Mouse (Mus musculus) liver, adult 2 months (tissue): ENCODE measurements around the gene Manba. TPM values are rescaled to one million over a fixed set of nuclear protein-coding genes. Genes with fewer than 3 reads are reported as not detected.

Experiments used
- DNase-seq: peaks from one replicate; pipeline ENCODE4 v3.0.0-alpha.2; 2011; ENCODE audit warnings: low read depth, low spot score; ENCODE audit errors: extremely low read depth
- H3K27ac ChIP-seq: fragments of 200-500 bp; replicated peaks from 2 replicates; pipeline ENCODE4 v1.5.1; 2012; ENCODE audit warnings: low read depth, mild to moderate bottlenecking, control low read depth, inconsistent platforms, low read length; ENCODE audit not compliant: insufficient read depth
- H3K27me3 ChIP-seq: fragments of 200-500 bp; 2 replicates; pipeline ENCODE4 v1.6.1; 2012; ENCODE audit warnings: mild to moderate bottlenecking, moderate library complexity, low read length, inconsistent platforms; ENCODE audit not compliant: control insufficient read depth, insufficient read depth
- H3K36me3 ChIP-seq: fragments of 200-500 bp; 2 replicates; pipeline ENCODE4 v1.6.1; 2012; ENCODE audit warnings: low read length, inconsistent platforms; ENCODE audit not compliant: control insufficient read depth, insufficient read depth
- H3K4me1 ChIP-seq: fragments of 200-500 bp; 2 replicates; pipeline ENCODE4 v1.6.1; 2011; ENCODE audit warnings: low read length; ENCODE audit not compliant: control insufficient read depth, insufficient read depth
- H3K4me3 ChIP-seq: fragments of 200-500 bp; 2 replicates; pipeline ENCODE4 v1.5.1; 2011; ENCODE audit warnings: low read depth, mild to moderate bottlenecking, control low read depth, low read length, moderate library complexity; ENCODE audit not compliant: insufficient read depth
- H3K79me2 ChIP-seq: fragments of 200-500 bp; 2 replicates; pipeline ENCODE4 v1.6.1; 2012; ENCODE audit warnings: inconsistent platforms, mild to moderate bottlenecking, low read length, moderate library complexity; ENCODE audit not compliant: control insufficient read depth, insufficient read depth
- H3K9ac ChIP-seq: fragments of 200-500 bp; 2 replicates; pipeline ENCODE4 v1.6.1; 2012; ENCODE audit warnings: low read depth, mild to moderate bottlenecking, control low read depth, inconsistent platforms, low read length
- CTCF ChIP-seq: fragments of 200-500 bp; IDR thresholded peaks from 2 replicates; pipeline ENCODE4 v1.5.1; 2011; ENCODE audit warnings: low read depth, low read length, control low read depth
- POLR2A ChIP-seq: fragments of 200-500 bp; IDR thresholded peaks from 2 replicates; pipeline ENCODE4 v1.6.1; 2011; ENCODE audit warnings: low read length, control low read depth; ENCODE audit not compliant: insufficient read depth; ENCODE audit errors: extremely low read depth
- WGBS: fragments of 180-500 bp; shearing (Covaris S2); methylation state at CpG from one replicate; pipeline ENCODE4 v1.1.7; 2018; 5-methylcytosine and 5-hydroxymethylcytosine counted together
- polyA plus RNA-seq: library from polyadenylated mRNA; depleted of rRNA; stranded (reverse); fragments of >200 nt; gene quantifications from 2 replicates; pipeline ENCODE4 v1.2.3, GENCODE M21; 2012
- total RNA-seq: library from RNA; depleted of rRNA; stranded (reverse); fragments of >200 nt; gene quantifications from 2 replicates; pipeline ENCODE4 v1.2.3, GENCODE M21; 2014

Manba gene
- total and polyA plus RNA-seq, 2 experiments, result 3.8 to 14.7 TPM

GRCm38 (mm10) chr3:135581606-135582117 lies 96.3 kb downstream of the Manba start:
- no peaks in the 10 kb centered on the region for H3K4me1 ChIP-seq
- peak; percentile 40 for TF ChIP-seq CTCF
- TF ChIP-seq POLR2A, result no peak
- WGBS, result 56% methylated on average over 10 of the region's 10 CpGs
- DNase-seq, result no peak
- no peaks in the 10 kb centered on the region for H3K79me2 ChIP-seq
- H3K27me3 ChIP-seq, result no peaks in the 10 kb centered on the region
- H3K9ac ChIP-seq, result no peak overlapping the region
- no peak overlapping the region for H3K4me3 ChIP-seq
- peaks cover 10% of the 10 kb centered on the region for H3K36me3 ChIP-seq
- H3K27ac ChIP-seq, result no peak overlapping the region

GRCm38 (mm10) chr3:135582246-135582645 lies 96.8 kb downstream of the Manba start:
- Histone ChIP-seq H3K4me3 (no peak overlapping the region), H3K27ac (no peak overlapping the region), H3K9ac (no peak overlapping the region), H3K36me3 (peaks cover 11% of the 10 kb centered on the region), H3K27me3 (no peaks in the 10 kb centered on the region), H3K79me2 (no peaks in the 10 kb centered on the region), H3K4me1 (no peaks in the 10 kb centered on the region; the same call in 1 of the 2 replicates)
- 41% methylated on average over 7 of the region's 7 CpGs for WGBS
- no peak for TF ChIP-seq POLR2A
- no peak for TF ChIP-seq CTCF
- peak; percentile 43 for DNase-seq

DNA sequence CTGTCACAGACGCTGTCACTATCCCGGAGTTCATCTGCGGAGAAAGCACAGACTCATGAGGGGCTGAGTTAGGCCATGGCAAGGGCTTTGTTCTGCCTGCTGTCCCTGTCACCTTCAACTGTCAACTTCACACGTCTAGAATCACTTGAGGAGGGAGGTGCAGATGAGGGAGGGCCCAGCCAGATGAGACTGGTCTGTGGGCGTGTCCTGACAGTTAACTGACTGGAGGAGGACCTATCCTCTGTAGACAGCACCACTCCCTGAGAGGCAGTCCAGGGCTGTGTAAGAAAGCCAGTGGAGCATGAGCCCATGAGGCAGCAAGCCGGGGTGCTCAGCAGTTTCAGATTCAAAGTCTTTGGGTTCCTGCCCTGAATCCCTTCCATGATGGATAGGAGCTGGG lies 100.1 kb downstream of the Manba start:
- no peaks in the 10 kb centered on the region for H3K27me3 ChIP-seq
- no peaks in the 10 kb centered on the region; the same call in 1 of the 2 replicates for H3K4me1 ChIP-seq
- 82% methylated on average over 6 of the region's 6 CpGs for WGBS
- H3K36me3 ChIP-seq, result peaks cover 29% of the 10 kb centered on the region
- no peak overlapping the region for H3K27ac ChIP-seq
- no peak for DNase-seq
- TF ChIP-seq POLR2A (no peak), CTCF (no peak)
- no peaks in the 10 kb centered on the region for H3K79me2 ChIP-seq
- no peak overlapping the region for H3K9ac ChIP-seq
- H3K4me3 ChIP-seq, result no peak overlapping the region

DNA sequence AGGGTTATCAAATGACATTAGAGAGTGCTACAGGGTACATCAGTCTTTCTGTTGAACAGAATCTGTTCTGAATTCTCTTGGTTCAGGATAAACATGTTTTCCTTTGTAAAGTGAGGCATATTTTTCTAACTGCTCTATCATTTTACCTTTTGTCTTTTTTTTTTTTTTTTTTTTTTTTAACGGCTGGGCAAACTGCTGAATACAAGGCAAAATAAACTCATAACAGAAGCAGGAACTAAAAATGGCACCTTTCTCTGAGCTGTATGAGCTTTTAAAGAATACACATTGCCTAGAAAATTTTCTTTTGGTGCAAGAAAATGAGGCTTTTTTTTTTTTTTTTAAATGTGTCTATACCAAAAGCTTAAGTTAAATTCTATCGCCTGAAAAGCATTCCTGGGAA lies 100.6 kb downstream of the Manba start:
- Histone ChIP-seq H3K9ac (no peak overlapping the region), H3K27me3 (no peaks in the 10 kb centered on the region), H3K36me3 (peaks cover 34% of the 10 kb centered on the region), H3K27ac (no peak overlapping the region), H3K4me1 (no peaks in the 10 kb centered on the region; the same call in 1 of the 2 replicates), H3K79me2 (no peaks in the 10 kb centered on the region), H3K4me3 (no peak overlapping the region)
- TF ChIP-seq CTCF (no peak), POLR2A (no peak)
- no peak for DNase-seq
- WGBS, result 59% methylated on average over 2 of the region's 2 CpGs

- Histone ChIP-seq H3K79me2 (no peaks in the 10 kb centered on the region), H3K9ac (no peak overlapping the region), H3K27ac (no peak overlapping the region), H3K27me3 (no peaks in the 10 kb centered on the region), H3K36me3 (peaks cover 38% of the 10 kb centered on the region), H3K4me3 (no peak overlapping the region), H3K4me1 (no peaks in the 10 kb centered on the region; the same call in 1 of the 2 replicates)
- 39% methylated on average over 4 of the region's 4 CpGs for WGBS
- no peak for TF ChIP-seq CTCF
- TF ChIP-seq POLR2A, result no peak
- peak; percentile 65 for DNase-seq
Measured at GRCm38 (mm10) chr3:135586471-135586880, 101.1 kb downstream of the Manba start.

DNA sequence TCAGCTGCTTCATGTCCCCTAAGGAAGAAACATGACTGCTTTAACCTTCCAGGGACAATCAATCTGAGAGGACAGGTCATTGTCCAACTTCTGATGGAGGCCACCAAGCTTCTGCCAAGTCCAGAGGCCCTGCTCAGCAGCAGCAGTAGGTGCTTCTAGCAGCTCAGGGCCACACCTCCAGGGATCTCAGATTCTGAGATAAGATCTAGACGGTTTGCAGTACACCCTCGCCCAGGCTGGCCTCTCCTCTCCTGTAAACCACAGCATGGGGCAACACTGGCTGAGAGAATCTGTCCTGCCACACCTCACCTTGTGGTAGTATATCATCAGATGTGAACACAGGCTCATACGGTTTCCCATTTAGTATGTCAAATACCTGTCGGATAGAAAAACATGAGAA lies 105.1 kb downstream of the Manba start:
- no peaks in the 10 kb centered on the region; the same call in none of the 2 replicates for H3K4me1 ChIP-seq
- WGBS, result 76% methylated on average over 4 of the region's 4 CpGs
- no peak for DNase-seq
- no peak overlapping the region for H3K9ac ChIP-seq
- H3K27me3 ChIP-seq, result no peaks in the 10 kb centered on the region
- no peaks in the 10 kb centered on the region for H3K79me2 ChIP-seq
- no peak for TF ChIP-seq CTCF
- TF ChIP-seq POLR2A, result no peak
- H3K4me3 ChIP-seq, result no peak overlapping the region
- H3K36me3 ChIP-seq, result peaks cover 58% of the 10 kb centered on the region
- H3K27ac ChIP-seq, result no peak overlapping the region
